Mouse (Mus musculus) limb, embryonic 15.5 days (tissue): ENCODE measurements around the gene Bcar1. TPM values are rescaled to one million over a fixed set of nuclear protein-coding genes. Genes with fewer than 3 reads are reported as not detected.

Source experiments
- ATAC-seq: fragments of 200-750 bp; cut with Nextera tagmentation; 2 replicates; pipeline ENCODE4 v1.8.0; 2017; ENCODE audit warnings: low read depth, moderate TSS enrichment; ENCODE audit not compliant: insufficient number of reproducible peaks, low FRiP score, low TSS enrichment
- H3K27ac ChIP-seq: fragments of 300-500 bp; sonication (generic); 2 replicates; pipeline ENCODE4 v1.5.1; 2015; ENCODE audit warnings: moderate library complexity, mild to moderate bottlenecking, inconsistent platforms
- H3K27me3 ChIP-seq: fragments of 300-500 bp; sonication (generic); 2 replicates; pipeline ENCODE4 v1.6.1; 2015; ENCODE audit warnings: inconsistent platforms
- H3K36me3 ChIP-seq: fragments of 300-500 bp; sonication (generic); 2 replicates; pipeline ENCODE4 v1.6.1; 2015; ENCODE audit warnings: inconsistent platforms
- H3K4me1 ChIP-seq: fragments of 300-500 bp; sonication (generic); 2 replicates; pipeline ENCODE4 v1.6.1; 2015; ENCODE audit warnings: inconsistent platforms
- H3K4me2 ChIP-seq: fragments of 300-500 bp; sonication (generic); 2 replicates; pipeline ENCODE4 v1.6.1; 2015; ENCODE audit warnings: mild to moderate bottlenecking, inconsistent platforms
- H3K4me3 ChIP-seq: fragments of 300-500 bp; sonication (generic); 2 replicates; pipeline ENCODE4 v1.5.1; 2015; ENCODE audit warnings: mild to moderate bottlenecking, inconsistent platforms
- H3K9ac ChIP-seq: fragments of 300-500 bp; sonication (generic); 2 replicates; pipeline ENCODE4 v1.6.1; 2015; ENCODE audit warnings: inconsistent platforms
- H3K9me3 ChIP-seq: fragments of 300-500 bp; sonication (generic); 2 replicates; pipeline ENCODE4 v1.6.1; 2016; ENCODE audit warnings: inconsistent platforms
- WGBS: fragments of 180-500 bp; shearing (Covaris S2); methylation state at CpG from one replicate; pipeline ENCODE4 v1.1.7; 2015; 5-methylcytosine and 5-hydroxymethylcytosine counted together
- polyA plus RNA-seq: library from polyadenylated mRNA; unstranded; fragments of >200 nt; fragmentation: Nextera tagmentation; extraction: Ambion mirVana; gene quantifications from 2 replicates; pipeline ENCODE4 v1.2.1, GENCODE M21; 2015

The Bcar1 gene
- polyA plus RNA-seq, 1 experiment from 2014 or later, result 35.4 TPM

DNA sequence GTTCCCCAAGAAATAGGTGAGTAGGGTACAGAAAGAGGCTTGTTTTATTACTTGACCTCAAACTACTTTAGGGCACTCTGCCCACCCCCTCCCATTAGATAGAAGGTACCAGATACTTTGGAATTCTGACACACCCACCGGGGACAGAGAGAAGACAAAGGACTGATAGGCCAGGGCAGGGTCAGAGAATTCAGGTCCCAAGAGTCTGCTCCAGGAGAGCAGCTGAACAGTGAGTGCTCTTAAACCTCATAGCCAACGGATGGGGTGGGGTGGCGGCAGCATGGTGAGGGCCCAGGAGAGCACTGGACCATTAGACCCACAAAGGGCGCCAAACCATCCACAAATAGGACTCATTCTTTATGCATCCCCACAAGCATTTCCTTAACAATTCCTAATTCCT, 22.0 kb upstream of the Bcar1 start:
- no peak overlapping the region for H3K9ac ChIP-seq
- no peaks in the 10 kb centered on the region for H3K27me3 ChIP-seq
- H3K4me3 ChIP-seq, result no peak overlapping the region
- no peak overlapping the region for H3K27ac ChIP-seq
- 76% methylated on average over 4 of the region's 4 CpGs for WGBS
- ATAC-seq, result no peak
- no peaks in the 10 kb centered on the region for H3K9me3 ChIP-seq
- peaks cover 43% of the 10 kb centered on the region for H3K36me3 ChIP-seq
- peaks cover 13% of the 10 kb centered on the region for H3K4me1 ChIP-seq
- no peak overlapping the region for H3K4me2 ChIP-seq

DNA sequence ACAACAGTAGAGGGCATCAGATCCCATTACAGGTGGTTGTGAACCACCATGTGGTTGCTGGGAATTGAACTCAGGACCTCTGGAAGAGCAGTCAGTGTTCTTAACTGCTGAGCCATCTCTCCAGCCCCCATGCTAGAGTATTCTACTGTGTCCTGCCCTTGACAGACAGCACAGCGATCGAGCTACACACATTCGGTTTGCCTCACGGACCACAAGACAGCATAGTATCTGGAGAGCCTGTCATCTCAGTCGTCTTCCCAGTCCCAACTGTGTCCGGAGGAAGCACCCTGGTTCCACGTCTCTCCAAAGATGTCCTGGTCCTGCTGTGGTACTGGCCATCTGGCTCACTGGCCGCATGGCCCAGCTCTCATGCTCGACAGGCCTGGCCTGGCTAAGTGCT, 21.5 kb upstream of the Bcar1 start:
- no peak overlapping the region for H3K9ac ChIP-seq
- no peaks in the 10 kb centered on the region for H3K9me3 ChIP-seq
- H3K36me3 ChIP-seq, result peaks cover 43% of the 10 kb centered on the region
- WGBS, result 92% methylated on average over 9 of the region's 9 CpGs
- ATAC-seq, result no peak
- peaks cover 10% of the 10 kb centered on the region for H3K4me1 ChIP-seq
- no peaks in the 10 kb centered on the region for H3K27me3 ChIP-seq
- no peak overlapping the region for H3K27ac ChIP-seq
- H3K4me2 ChIP-seq, result no peak overlapping the region
- H3K4me3 ChIP-seq, result no peak overlapping the region

DNA sequence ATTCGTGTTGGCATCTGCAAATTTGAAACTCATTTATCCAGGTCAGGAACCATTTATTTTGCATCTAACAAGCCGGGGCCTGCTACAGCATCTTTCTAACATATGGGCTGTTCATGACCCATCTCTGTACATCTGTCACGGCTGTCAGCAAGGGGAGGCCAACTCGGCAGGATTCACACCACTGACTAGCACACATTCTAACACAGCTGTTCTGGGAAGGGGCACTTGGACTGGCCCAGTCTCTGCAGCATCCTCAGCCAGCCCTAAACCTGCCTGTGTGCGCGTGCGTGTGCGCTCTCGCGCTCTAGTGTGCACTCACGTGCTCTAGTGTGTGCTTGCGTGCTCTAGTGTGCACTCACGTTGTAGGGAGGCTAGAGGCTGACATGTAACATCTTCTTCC, 17.1 kb upstream of the Bcar1 start:
- H3K27me3 ChIP-seq, result no peaks in the 10 kb centered on the region
- H3K36me3 ChIP-seq, result peaks cover 14% of the 10 kb centered on the region
- no peak overlapping the region for H3K27ac ChIP-seq
- no peak for ATAC-seq
- no peak overlapping the region for H3K4me3 ChIP-seq
- no peak overlapping the region for H3K4me2 ChIP-seq
- H3K9ac ChIP-seq, result no peak overlapping the region
- no peaks in the 10 kb centered on the region for H3K9me3 ChIP-seq
- 75% methylated on average over 13 of the region's 13 CpGs for WGBS
- no peaks in the 10 kb centered on the region for H3K4me1 ChIP-seq

DNA sequence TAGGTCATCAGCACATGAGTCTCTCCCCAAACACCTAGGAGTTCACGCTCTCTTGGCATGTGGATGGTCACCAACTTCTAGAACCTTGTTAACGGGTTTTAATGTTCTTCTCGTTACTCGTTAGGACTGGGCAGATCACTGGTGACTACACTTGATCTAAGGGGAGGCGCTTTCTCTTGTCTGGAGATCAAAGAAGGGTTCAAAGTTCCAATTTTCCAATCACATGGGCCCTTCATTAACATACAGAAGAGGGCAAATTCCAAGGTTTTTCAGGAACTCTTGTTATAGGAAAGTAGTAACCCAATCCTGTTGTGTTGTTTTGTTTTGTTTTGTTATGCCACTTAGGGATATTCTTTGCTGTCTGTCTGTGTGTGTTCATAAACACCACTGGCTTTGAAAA, 15.2 kb upstream of the Bcar1 start:
- Histone ChIP-seq H3K27me3 (no peaks in the 10 kb centered on the region), H3K4me3 (no peak overlapping the region), H3K4me1 (no peaks in the 10 kb centered on the region), H3K9ac (no peak overlapping the region), H3K4me2 (no peak overlapping the region), H3K36me3 (peaks cover 2% of the 10 kb centered on the region; the same call in 1 of the 2 replicates), H3K9me3 (no peaks in the 10 kb centered on the region), H3K27ac (no peak overlapping the region)
- ATAC-seq, result no peak
- WGBS, result 74% methylated on average over 5 of the region's 5 CpGs

DNA sequence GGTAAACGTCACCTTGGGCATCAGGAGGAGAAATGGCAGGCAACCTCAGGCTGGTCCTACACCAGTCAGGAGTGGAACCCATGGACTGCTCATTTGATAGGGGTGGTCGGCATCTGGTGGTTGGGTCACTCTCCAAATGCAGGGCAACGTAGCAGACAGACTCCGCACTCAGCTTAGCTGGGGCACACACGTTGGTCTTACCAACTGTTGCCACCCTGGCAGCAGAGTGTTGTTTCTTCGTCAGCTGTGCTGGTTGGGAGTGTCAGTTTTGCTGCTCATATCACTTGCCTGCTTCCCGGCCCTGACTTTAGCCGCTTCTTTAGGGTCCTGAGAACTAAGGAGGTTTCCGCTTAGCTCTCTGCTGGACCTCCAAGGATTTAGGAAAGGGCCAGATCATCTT, 14.0 kb upstream of the Bcar1 start:
- Histone ChIP-seq H3K9me3 (no peaks in the 10 kb centered on the region), H3K36me3 (no peaks in the 10 kb centered on the region), H3K4me2 (no peak overlapping the region), H3K9ac (no peak overlapping the region), H3K27me3 (no peaks in the 10 kb centered on the region), H3K27ac (no peak overlapping the region), H3K4me3 (no peak overlapping the region), H3K4me1 (no peaks in the 10 kb centered on the region)
- ATAC-seq, result no peak
- WGBS, result 88% methylated on average over 9 of the region's 9 CpGs

DNA sequence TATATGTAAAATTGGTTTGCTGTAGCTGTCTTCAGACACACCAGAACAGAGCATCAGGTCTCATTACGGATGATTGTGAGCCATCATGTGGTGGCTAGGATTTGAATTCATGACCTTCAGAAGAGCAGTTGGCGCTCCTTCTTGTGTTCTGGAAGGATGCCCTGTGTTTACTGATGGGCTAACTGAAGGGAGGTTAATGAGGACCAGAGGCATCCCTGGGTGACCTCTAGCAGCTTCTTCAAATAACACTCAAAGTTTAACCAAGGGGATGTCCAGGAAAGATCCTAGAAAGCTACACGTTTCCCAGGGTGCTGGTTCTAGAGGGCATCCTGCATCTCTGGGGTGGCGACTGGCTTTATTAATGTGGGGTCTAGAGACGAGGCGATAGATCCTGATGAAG, 11.1 kb upstream of the Bcar1 start:
- 82% methylated on average over 6 of the region's 6 CpGs for WGBS
- Histone ChIP-seq H3K4me2 (no peak overlapping the region), H3K27ac (no peak overlapping the region), H3K9me3 (no peaks in the 10 kb centered on the region), H3K36me3 (no peaks in the 10 kb centered on the region), H3K4me3 (no peak overlapping the region), H3K9ac (no peak overlapping the region), H3K27me3 (no peaks in the 10 kb centered on the region), H3K4me1 (no peaks in the 10 kb centered on the region)
- no peak for ATAC-seq

DNA sequence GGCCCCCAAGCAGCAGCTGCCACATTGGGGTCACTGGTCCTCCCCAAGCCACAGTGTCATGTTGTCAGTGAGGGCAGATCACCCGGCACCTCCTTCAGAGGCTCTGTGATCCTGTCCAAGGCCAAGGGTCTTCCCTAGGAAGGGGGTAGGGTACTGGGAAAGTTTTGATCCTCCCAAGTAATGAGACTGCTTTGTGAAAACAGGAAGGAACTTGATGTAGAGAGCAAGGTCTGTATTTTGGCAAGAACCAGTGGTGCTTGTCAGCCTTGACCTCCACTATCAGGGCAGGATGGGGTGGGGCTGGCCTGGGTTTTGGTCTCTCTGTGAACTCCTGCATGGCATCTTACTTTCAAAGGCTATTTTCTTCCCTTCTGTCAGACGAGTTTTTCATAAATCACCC, 10.5 kb upstream of the Bcar1 start:
- WGBS, result 44% methylated on average over 2 of the region's 2 CpGs
- no peak overlapping the region for H3K27ac ChIP-seq

DNA sequence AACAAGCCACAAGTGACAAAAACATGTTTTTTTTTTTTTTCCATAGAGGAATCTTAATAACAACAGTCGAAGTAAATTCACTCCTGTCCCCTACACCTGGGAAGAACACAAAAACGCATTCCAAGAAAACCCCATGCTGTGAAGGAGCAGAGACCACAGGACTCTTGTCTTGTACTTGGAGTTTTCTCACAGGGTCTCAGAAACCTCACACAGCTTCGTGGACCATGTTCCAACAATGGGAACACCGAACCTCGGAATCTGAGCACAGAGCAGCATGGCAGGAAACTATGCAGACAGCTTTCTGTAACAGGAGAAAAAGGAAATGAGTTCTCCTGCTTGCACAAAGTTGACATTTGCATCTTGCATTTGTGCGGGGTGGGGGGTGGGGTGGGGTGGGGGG, 5.2 kb upstream of the Bcar1 start:
- H3K4me2 ChIP-seq, result no peak overlapping the region
- WGBS, result 49% methylated on average over 6 of the region's 6 CpGs
- ATAC-seq, result no peak
- H3K9me3 ChIP-seq, result no peaks in the 10 kb centered on the region
- H3K27me3 ChIP-seq, result no peaks in the 10 kb centered on the region
- H3K4me1 ChIP-seq, result peaks cover 25% of the 10 kb centered on the region
- H3K9ac ChIP-seq, result no peak overlapping the region
- H3K4me3 ChIP-seq, result no peak overlapping the region
- H3K27ac ChIP-seq, result no peak overlapping the region
- no peaks in the 10 kb centered on the region for H3K36me3 ChIP-seq

More for the DNA sequence above, 10.5 kb upstream of the Bcar1 start:
- ATAC-seq, result no peak
- Histone ChIP-seq H3K36me3 (no peaks in the 10 kb centered on the region), H3K4me3 (no peak overlapping the region), H3K9me3 (no peaks in the 10 kb centered on the region), H3K9ac (no peak overlapping the region), H3K4me2 (no peak overlapping the region), H3K4me1 (no peaks in the 10 kb centered on the region), H3K27me3 (no peaks in the 10 kb centered on the region)

DNA sequence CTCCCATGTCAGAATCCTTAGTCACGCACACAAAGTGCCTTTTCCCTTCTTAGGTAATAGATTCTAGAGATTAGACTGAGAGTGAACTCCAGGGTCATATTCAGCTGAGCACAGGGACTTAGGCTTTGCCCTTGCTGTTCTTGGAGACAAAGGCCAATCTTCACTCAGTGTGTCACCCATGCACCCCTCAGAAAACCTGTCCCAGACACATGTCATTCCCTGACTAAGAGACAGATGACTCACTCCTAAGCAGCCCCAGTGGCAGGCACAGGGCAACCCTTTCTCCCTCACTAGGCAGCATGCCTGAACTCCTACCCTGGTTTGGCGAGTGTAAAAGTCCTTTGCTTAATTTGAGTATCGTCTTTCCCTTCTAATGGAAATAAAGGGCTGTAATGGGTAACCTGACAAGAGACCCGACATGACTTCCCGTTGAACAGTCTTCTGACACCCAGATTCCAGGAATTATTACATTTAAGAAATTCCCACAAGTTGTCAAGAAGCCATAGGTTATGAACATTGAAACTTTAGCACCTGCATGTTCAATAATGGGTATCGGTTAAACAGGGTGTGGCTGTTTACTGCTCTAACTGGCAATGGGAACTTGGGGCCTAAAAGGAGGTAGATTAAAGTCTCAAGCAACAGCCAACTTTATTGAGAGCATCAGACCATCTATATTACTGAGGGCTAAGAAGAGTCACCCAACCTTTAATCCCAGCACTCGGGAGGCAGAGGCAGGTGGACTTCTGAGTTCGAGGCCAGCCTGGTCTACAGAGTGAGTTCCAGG, 4.4 kb upstream of the Bcar1 start:
- Histone ChIP-seq H3K4me2 (no peak overlapping the region), H3K36me3 (no peaks in the 10 kb centered on the region), H3K4me1 (peaks cover 25% of the 10 kb centered on the region), H3K9ac (no peak overlapping the region), H3K27me3 (no peaks in the 10 kb centered on the region), H3K4me3 (no peak overlapping the region), H3K9me3 (no peaks in the 10 kb centered on the region), H3K27ac (no peak overlapping the region)
- 68% methylated on average over 8 of the region's 8 CpGs for WGBS
- no peak for ATAC-seq

DNA sequence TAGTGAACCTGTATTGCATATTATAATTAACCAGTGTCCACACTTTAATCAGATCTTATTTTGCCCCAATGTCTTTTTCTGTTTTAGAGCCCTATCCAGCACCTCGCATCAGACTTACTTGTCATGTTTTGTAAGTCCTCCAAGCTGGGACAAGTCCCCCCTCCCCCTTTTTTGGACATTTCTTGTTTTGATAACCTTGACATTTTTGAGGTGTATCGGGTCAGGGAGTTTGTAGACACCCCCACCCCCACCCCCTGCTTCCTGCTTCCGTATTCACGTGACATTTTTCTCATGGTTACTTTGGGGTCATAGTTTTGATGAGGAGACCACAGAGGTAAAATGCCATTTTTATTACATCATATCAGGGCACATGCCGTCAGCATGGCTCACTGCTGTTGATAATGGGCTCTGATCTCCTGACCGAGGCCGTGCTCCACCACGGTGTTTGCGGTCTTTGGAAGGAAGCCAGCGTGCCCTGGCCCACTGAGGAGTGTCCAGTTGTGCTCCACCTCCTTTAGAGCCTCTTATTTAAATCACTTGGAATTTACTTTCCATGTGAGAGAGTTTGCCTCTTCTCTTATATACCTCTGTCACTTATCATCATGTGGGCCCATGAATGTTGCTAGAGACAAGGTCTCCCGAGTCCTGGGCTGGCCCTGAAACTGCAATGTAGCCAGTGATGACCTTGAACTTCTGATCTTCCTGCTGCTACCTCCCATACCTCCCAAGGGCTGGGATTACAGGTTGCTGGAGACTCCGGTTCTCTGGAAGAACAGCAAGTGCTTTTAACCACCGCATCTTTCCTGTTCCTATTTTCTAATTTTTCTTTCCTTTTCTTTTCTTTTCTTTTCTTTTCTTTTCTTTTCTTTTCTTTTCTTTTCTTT, 3.2 kb upstream of the Bcar1 start:
- 66% methylated on average over 13 of the region's 13 CpGs for WGBS
- no peaks in the 10 kb centered on the region for H3K9me3 ChIP-seq
- peaks cover 37% of the 10 kb centered on the region for H3K4me1 ChIP-seq
- no peaks in the 10 kb centered on the region for H3K36me3 ChIP-seq
- H3K27ac ChIP-seq, result no peak overlapping the region
- H3K4me3 ChIP-seq, result no peak overlapping the region
- H3K27me3 ChIP-seq, result no peaks in the 10 kb centered on the region
- H3K9ac ChIP-seq, result no peak overlapping the region
- ATAC-seq, result no peak
- no peak overlapping the region for H3K4me2 ChIP-seq

DNA sequence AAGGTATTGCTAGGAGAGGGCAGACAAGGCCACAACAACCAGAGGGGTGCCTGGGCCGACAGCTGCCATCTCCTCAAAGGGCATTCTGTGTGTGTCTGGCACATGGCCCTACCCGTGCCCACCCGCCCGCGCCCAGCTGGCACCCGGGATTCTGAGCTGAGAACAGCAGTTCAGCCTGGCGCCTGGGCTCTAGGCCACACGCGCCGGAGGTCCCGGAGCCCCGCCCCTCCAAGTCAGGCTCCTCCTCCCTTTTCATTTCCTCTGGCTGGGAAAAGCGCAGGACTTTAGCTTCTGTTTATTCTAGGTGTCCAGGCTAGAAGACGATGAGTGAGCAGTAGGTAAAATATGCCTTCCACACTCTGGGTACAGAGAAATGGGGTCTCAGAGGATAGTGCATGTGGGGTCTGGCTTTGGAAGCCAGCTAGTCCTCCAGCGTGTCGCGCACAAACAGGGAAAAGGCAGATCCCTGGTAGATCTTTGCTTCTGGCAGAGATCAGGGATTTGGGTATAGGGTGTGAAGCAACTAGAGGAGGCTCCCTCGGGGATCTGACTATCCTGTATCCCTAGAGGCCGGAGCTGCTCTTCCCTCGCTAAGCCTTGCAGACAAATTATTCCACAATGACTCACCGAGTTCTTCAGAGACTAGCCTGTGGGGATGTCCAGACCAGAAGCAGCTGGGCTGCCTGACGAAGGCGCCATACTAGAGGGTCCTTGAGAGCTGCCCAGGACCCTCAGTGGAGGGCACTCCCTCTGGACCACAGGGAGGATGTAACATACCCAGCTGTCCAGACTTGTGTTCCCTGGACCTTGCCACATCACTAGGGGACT, 2.2 kb upstream of the Bcar1 start:
- H3K9me3 ChIP-seq, result no peaks in the 10 kb centered on the region
- H3K4me3 ChIP-seq, result peak overlapping the region; percentile 23; the same call in 1 of the 2 replicates
- H3K27me3 ChIP-seq, result no peaks in the 10 kb centered on the region
- WGBS, result 5% methylated on average over 23 of the region's 23 CpGs
- H3K4me1 ChIP-seq, result peaks cover 47% of the 10 kb centered on the region
- no peak overlapping the region for H3K9ac ChIP-seq
- ATAC-seq, result no peak
- peak overlapping the region; percentile 43 for H3K27ac ChIP-seq
- H3K36me3 ChIP-seq, result 0 out of 2 replicates have a peak, but pooled peaks cover 2% of the 10 kb centered on the region
- peak overlapping the region; percentile 50 for H3K4me2 ChIP-seq
